Mouse (Mus musculus): ENCODE data around the gene Dap.

GRCm38 (mm10) chr15:31261094-31261493, 37.0 kb downstream of the Dap start:
- TF ChIP-seq CTCF (IDR thresholded peaks at IDR 0.05) (no peak), EP300 (IDR thresholded peaks at IDR 0.05) (no peak)

Data from lung, postnatal 0 days (tissue).